Mouse (Mus musculus) brain, embryonic 14.5 days (tissue): ENCODE data around the gene Gm42791.

Experiments
- CTCF ChIP-seq: fragments of 200-500 bp; IDR thresholded peaks from 2 replicates; pipeline ENCODE4 v1.5.1; 2012; ENCODE audit warnings: inconsistent platforms, mild to moderate bottlenecking, moderate library complexity, borderline replicate concordance; ENCODE audit not compliant: insufficient read depth, insufficient read length; ENCODE audit errors: extremely low read depth
- POLR2A ChIP-seq: fragments of 200-500 bp; IDR thresholded peaks from 2 replicates; pipeline ENCODE4 v1.6.1; 2012; ENCODE audit warnings: mild to moderate bottlenecking, inconsistent platforms, borderline replicate concordance; ENCODE audit not compliant: poor library complexity, insufficient read depth, insufficient read length, severe bottlenecking; ENCODE audit errors: extremely low read depth

DNA sequence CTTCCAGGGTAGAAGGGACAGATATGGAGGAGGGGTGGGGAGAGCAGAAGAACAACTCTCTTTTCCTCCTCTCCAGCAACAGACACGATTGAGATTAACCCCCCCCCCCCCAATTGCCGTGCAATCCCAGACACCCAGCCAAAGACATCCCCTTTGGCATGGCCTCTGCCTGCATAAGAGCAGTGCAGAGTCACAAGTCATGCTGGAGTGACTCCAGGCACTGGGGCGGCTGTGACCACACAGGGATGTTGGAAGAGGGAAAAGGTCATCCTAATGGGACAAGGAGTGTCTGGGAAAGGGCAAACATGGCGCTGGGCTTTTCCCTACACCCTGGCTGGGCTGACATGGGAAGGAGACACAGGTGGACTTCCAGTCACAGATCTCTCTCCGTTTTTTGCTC lies 41.8 kb downstream of the Gm42791 start:
- TF ChIP-seq CTCF (no peak), POLR2A (no peak)
